Mouse (Mus musculus) CH12.LX (cell line): Measurements from ENCODE around the gene Spink2. TPM values are rescaled to one million over a fixed set of nuclear protein-coding genes. Genes with fewer than 3 reads are reported as not detected.

Experiments
- DNase-seq: peaks from one replicate; pipeline ENCODE4 v3.0.0-alpha.2; 2013; ENCODE audit errors: extremely low read depth
- H3K27ac ChIP-seq: 2 replicates; pipeline ENCODE4 v1.5.1; 2012; ENCODE audit warnings: low read depth, mild to moderate bottlenecking, control low read depth, moderate library complexity; ENCODE audit not compliant: insufficient read depth
- H3K27me3 ChIP-seq: replicated peaks from 2 replicates; pipeline ENCODE3; 2012; ENCODE audit warnings: inconsistent platforms
- H3K36me3 ChIP-seq, 2 experiments: replicated peaks in 1 of 2; 2 replicates each; pipeline versions ENCODE3 to v1.6.1; 2012; ENCODE audit warnings: inconsistent platforms in 1 of 2, low read length in 1 of 2, mild to moderate bottlenecking in 1 of 2, mixed read lengths in 1 of 2, moderate library complexity in 1 of 2; ENCODE audit not compliant: control insufficient read depth in 1 of 2, insufficient read depth in 1 of 2
- H3K4me1 ChIP-seq, 2 experiments: 2 replicates each; pipeline ENCODE4 v1.6.1; 2012; ENCODE audit warnings: inconsistent platforms in 1 of 2, moderate library complexity in 1 of 2; ENCODE audit not compliant: insufficient read depth in 2 of 2, control insufficient read depth in 1 of 2
- H3K4me2 ChIP-seq: 2 replicates; pipeline ENCODE4 v1.6.1; 2012; ENCODE audit warnings: low read depth, mild to moderate bottlenecking, control low read depth; ENCODE audit not compliant: poor library complexity, insufficient read depth, severe bottlenecking
- H3K4me3 ChIP-seq, 3 experiments: fragments of 150-350 bp in 1 of 3; sonication (generic) in 1 of 3; replicated peaks in 1 of 3; 2 replicates each; pipeline versions ENCODE3 to v1.5.1; 2011 to 2012; ENCODE audit warnings: low read depth in 2 of 3, low read length in 2 of 3, mild to moderate bottlenecking in 2 of 3, moderate library complexity in 2 of 3, control low read depth in 1 of 3, improper control_type of control experiment in 1 of 3, inconsistent platforms in 1 of 3, mixed read lengths in 1 of 3; ENCODE audit not compliant: poor library complexity in 1 of 3
- H3K79me2 ChIP-seq: replicated peaks from 2 replicates; pipeline ENCODE4 v1.6.1; 2012; ENCODE audit warnings: mild to moderate bottlenecking, moderate library complexity; ENCODE audit not compliant: control insufficient read depth, poor library complexity, insufficient read depth, severe bottlenecking; ENCODE audit errors: extremely low read depth
- H3K9ac ChIP-seq: 2 replicates; pipeline ENCODE4 v1.6.1; 2012; ENCODE audit warnings: low read depth, mild to moderate bottlenecking, control low read depth, moderate library complexity; ENCODE audit not compliant: insufficient read depth
- H3K9me3 ChIP-seq: replicated peaks from 2 replicates; pipeline ENCODE3; 2012; ENCODE audit warnings: low read length, inconsistent platforms, mixed read lengths
- BHLHE40 ChIP-seq: IDR thresholded peaks from 2 replicates; pipeline ENCODE4 v1.6.1; 2011; ENCODE audit warnings: mild to moderate bottlenecking, low read depth, low read length, improper control_type of control experiment
- CHD1 ChIP-seq: IDR thresholded peaks from 2 replicates; pipeline ENCODE4 v1.6.1; 2012; ENCODE audit warnings: low read depth, low read length, improper control_type of control experiment, inconsistent platforms
- ELF1 ChIP-seq: IDR thresholded peaks from 2 replicates; pipeline ENCODE4 v1.6.1; 2014; ENCODE audit warnings: low read depth, mild to moderate bottlenecking, inconsistent platforms, low read length, improper control_type of control experiment
- EP300 ChIP-seq: IDR thresholded peaks from 2 replicates; pipeline ENCODE4 v1.6.1; 2011; ENCODE audit warnings: low read length, improper control_type of control experiment
- GABPA ChIP-seq: IDR thresholded peaks from 2 replicates; pipeline ENCODE4 v1.6.1; 2012; ENCODE audit warnings: low read depth, low read length, improper control_type of control experiment, inconsistent platforms; ENCODE audit not compliant: insufficient replicate concordance
- JUN ChIP-seq: IDR thresholded peaks from 2 replicates; pipeline ENCODE4 v1.6.1; 2011; ENCODE audit warnings: low read depth, mild to moderate bottlenecking, low read length, improper control_type of control experiment, moderate library complexity; ENCODE audit not compliant: insufficient read depth
- KAT2A ChIP-seq: IDR thresholded peaks from 2 replicates; pipeline ENCODE4 v1.6.1; 2012; ENCODE audit warnings: low read length, improper control_type of control experiment, inconsistent platforms; ENCODE audit not compliant: insufficient replicate concordance
- MAFK ChIP-seq: IDR thresholded peaks from 2 replicates; pipeline ENCODE4 v1.6.1; 2011; ENCODE audit warnings: low read length, improper control_type of control experiment; ENCODE audit not compliant: insufficient replicate concordance
- MAX ChIP-seq: IDR thresholded peaks from 2 replicates; pipeline ENCODE4 v1.6.1; 2011; ENCODE audit warnings: low read length, improper control_type of control experiment
- MXI1 ChIP-seq: IDR thresholded peaks from 2 replicates; pipeline ENCODE4 v1.6.1; 2011; ENCODE audit warnings: mild to moderate bottlenecking, low read depth, low read length, improper control_type of control experiment
- NELFE ChIP-seq: IDR thresholded peaks from 2 replicates; pipeline ENCODE4 v1.6.1; 2011; ENCODE audit warnings: low read depth, low read length, improper control_type of control experiment
- NRF1 ChIP-seq: IDR thresholded peaks from 2 replicates; pipeline ENCODE4 v1.6.1; 2014; ENCODE audit warnings: low read depth, mild to moderate bottlenecking, inconsistent platforms, low read length, improper control_type of control experiment, moderate library complexity
- UBTF ChIP-seq: IDR thresholded peaks from 2 replicates; pipeline ENCODE4 v1.6.1; 2012; ENCODE audit warnings: low read depth, mild to moderate bottlenecking, inconsistent platforms, low read length, improper control_type of control experiment, moderate library complexity
- USF2 ChIP-seq: conservative IDR thresholded peaks from 2 replicates; pipeline ENCODE4 v1.6.1; 2011; ENCODE audit warnings: low read depth, low read length, improper control_type of control experiment
- ZKSCAN1 ChIP-seq: IDR thresholded peaks from 2 replicates; pipeline ENCODE4 v1.6.1; 2012; ENCODE audit warnings: low read depth, inconsistent platforms, low read length, improper control_type of control experiment, borderline replicate concordance
- ZNF384 ChIP-seq: IDR thresholded peaks from 2 replicates; pipeline ENCODE4 v1.6.1; 2012; ENCODE audit warnings: low read depth, low read length, improper control_type of control experiment, inconsistent platforms
- dilution Hi-C: fragments of 300-500 bp; cut with MboI; formaldehyde crosslinking; loops from 2 replicates; pipeline ENCODE4 v1.14.3; 2020; ENCODE audit warnings: low sequenced_read_pairs; ENCODE audit not compliant: extremely low pct_unique_long_range_greater_than_20kb, extremely low pct_ligation_motif_present
- in situ Hi-C: fragments of 300-500 bp; cut with MboI; formaldehyde crosslinking; loops from 3 replicates; pipeline ENCODE4 v1.14.3; 2019; ENCODE audit warnings: low sequenced_read_pairs, low pct_ligation_motif_present, low pct_unique_long_range_greater_than_20kb, mixed read lengths
- polyA plus RNA-seq: library from polyadenylated mRNA; unstranded; fragments of >175 nt; gene quantifications from 2 replicates; pipeline ENCODE4 v1.2.1, GENCODE M21; 2012; ENCODE audit warnings: low read depth; ENCODE audit not compliant: insufficient read length
- total RNA-seq, 2 experiments: library from RNA; depleted of rRNA; stranded (reverse); fragments of 300-350 nt in 1 of 2; fragments of >200 nt in 1 of 2; gene quantifications; 2 replicates each; pipeline ENCODE4 v1.2.3; 2012 to 2014

Spink2 gene
- total and polyA plus RNA-seq, 3 experiments, result 0.42 to 1.3 TPM; not detected in 1

DNA sequence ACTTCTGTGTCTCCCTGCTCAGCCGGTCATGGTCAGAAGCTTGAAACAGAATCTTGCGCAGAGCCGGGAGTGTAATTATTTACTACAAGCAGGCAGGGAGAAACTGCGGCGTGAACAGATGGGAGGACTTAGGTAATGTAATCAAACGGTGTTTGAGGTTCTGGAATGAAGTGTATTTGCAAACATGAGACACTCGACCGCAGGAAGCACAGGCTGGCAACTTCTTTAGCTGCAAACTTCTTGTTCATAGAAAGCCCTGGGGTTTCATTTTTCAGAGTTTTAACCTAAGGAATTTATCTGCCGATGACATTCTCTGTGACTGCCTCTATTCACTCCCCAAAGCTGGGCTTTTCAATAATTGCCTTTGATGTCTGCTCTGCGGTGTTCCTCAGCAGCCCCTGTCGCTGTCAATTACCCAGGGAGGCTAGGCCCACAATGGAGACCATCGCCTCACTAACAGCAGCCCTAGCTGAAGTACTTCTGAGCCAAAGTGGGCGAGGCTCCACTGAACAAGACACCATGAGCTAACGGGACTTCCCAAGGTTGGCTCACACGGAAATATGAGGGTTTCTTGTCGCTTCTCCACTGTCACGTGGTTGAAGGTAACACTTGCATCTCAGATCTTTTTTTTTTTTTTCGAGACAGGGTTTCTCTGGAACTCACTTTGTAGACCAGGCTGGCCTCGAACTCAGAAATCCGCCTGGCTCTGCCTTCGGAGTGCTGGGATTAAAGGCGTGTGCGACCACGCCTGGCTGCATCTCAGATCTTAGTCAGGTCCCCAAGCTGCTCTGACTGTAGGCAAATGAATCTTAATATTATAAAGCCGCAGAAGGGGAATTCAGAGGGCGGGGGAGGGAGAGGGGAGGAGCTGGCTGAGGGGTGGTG lies 34.8 kb upstream of the Spink2 start (continued):
- no peak for TF ChIP-seq MAFK
- no peak for TF ChIP-seq JUN
- TF ChIP-seq KAT2A, result no peak
- peak; percentile 50; the same call in 1 of the 2 replicates for TF ChIP-seq ELF1
- no peak for TF ChIP-seq ZKSCAN1
- TF ChIP-seq ZNF384, result peak; percentile 92
- no peak for TF ChIP-seq MXI1
- TF ChIP-seq NELFE, result peak; percentile 10; the same call in 1 of the 2 replicates

DNA sequence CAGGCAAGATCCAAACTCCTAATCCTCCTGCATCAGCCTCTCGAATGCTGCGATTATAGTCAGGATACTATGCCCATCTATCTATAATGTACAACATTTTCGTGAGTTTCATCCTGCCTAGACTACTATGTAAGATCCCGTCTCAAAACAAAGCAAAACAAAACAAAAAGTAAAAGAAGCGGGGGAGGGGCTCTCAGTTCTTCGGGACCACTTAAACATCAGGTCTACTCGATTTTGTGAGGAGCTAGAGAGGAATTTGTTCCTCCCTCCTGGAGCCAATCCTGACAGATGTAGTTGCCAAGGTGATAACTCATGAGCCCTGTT lies 34.2 kb upstream of the Spink2 start:
- dilution Hi-C loops, result no loop called here
- Histone ChIP-seq H3K27me3 (no peaks in the 10 kb centered on the region), H3K4me1 (peaks cover 3 to 43% of the 10 kb centered on the region in 2 experiments; a peak in 2 of 4 replicates), H3K9me3 (no peaks in the 10 kb centered on the region), H3K27ac (peak overlapping the region; percentile 63), H3K9ac (peak overlapping the region; percentile 61), H3K4me3 (peak overlapping the region in 2 of 3 experiments; percentile 21 to 39), H3K4me2 (peak overlapping the region; percentile 99), H3K79me2 (no peaks in the 10 kb centered on the region), H3K36me3 (no peaks in the 10 kb centered on the region)
- in situ Hi-C loops, result no loop called here
- no peak for DNase-seq
- TF ChIP-seq MAFK, result no peak
- no peak for TF ChIP-seq GABPA
- no peak for TF ChIP-seq MAX
- TF ChIP-seq NRF1, result no peak
- no peak for TF ChIP-seq CHD1

DNA sequence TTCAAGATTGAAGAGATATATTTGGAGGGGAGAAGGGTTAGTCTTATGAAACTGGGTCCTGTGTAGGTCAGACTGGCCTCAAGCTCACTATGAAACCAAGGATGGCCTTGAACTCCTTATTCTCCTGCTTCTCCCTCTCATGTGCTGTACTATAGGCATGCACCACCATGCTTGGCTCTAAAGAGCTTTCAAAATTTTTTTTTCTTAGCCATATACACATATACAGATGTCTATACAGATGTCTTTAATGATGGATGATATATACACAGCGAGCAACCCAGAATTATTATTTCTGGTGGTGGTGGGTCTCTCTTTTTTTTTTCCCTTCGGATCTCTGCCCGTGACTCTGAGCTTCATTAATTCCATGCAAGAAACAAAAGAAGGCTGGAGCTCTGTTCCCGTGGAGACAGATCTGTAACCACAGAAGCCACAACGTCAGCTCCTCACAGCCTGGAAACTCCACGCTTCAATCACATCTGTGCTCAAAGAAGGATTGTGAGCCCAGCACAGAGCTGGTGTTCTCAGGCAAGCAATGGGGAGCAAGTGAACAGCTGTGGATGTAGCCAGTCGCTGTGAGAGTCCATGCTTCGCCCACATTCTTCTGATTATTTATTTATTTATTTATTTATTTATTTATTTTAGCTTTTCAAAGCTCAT lies 33.2 kb upstream of the Spink2 start:
- in situ Hi-C loops (no loop called here), dilution Hi-C loops (no loop called here)
- Histone ChIP-seq H3K9me3 (no peaks in the 10 kb centered on the region), H3K36me3 (no peaks in the 10 kb centered on the region), H3K4me3 (no peak overlapping the region), H3K27me3 (no peaks in the 10 kb centered on the region), H3K79me2 (no peaks in the 10 kb centered on the region), H3K9ac (peak overlapping the region; percentile 13; the same call in 1 of the 2 replicates), H3K4me1 (peaks cover 3 to 33% of the 10 kb centered on the region in 2 experiments; a peak in 2 of 4 replicates), H3K4me2 (peak overlapping the region; percentile 99), H3K27ac (no peak overlapping the region)
- DNase-seq, result peak; percentile 35
- TF ChIP-seq UBTF (no peak), EP300 (0 out of 2 replicates have a peak, but pooled peaks have one; percentile 18), BHLHE40 (peak; percentile 66), USF2 (no peak)
